Comparison of ENCODE assay signal across 21 mouse cellular contexts in the genomic region with DNA sequence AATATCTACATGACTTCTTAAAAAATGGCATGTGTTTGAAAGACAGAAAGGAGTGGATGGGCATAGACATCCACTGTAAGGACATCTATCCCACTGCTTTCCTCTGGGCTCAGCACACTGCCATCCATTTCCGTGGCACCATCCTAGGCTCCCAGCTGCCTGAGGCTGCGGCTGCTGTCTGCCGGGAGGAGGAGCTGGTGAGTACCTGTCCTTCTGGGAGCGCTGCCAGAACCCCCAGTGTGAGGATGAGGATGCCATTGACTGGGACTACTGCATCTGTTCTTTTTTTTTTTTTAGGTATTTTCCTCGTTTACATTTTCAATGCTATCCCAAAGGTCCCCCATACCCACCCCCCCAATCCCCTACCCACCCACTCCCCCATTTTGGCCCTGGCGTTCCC.
"Had no signal": no experiment of that assay in that cellular context is flagged by ENCODE, and none has a peak within 500 bp of the region (broad histone marks: within the 10 kb centered on the region; RNA-seq: fewer than 3 reads in every experiment).

No protein-coding gene starts in this region.

- H3K4me1 ChIP-seq: limb, embryonic 10.5 days; limb, embryonic 13.5 days; liver, embryonic 12.5 days; liver, embryonic 15.5 days; lung, embryonic 15.5 days; midbrain, embryonic 10.5 days; midbrain, embryonic 13.5 days; stomach, embryonic 15.5 days had no signal

- DNase-seq: kidney, adult 8-10 months; kidney, postnatal 10 days; kidney, postnatal 36 days; layer of hippocampus, postnatal 36 days; liver; lung, adult 18-20 months; lung, postnatal 10 days; lung, postnatal 36 days; right cerebral cortex, postnatal 14 days; right cerebral cortex, postnatal 4 days; thymus, postnatal 36 days had no signal

- H3K27ac ChIP-seq: kidney, embryonic 15.5 days; limb, embryonic 10.5 days; limb, embryonic 13.5 days; liver, embryonic 12.5 days; liver, embryonic 15.5 days; lung, embryonic 15.5 days; midbrain, embryonic 10.5 days; midbrain, embryonic 13.5 days; stomach, embryonic 15.5 days had no signal

- H3K9ac ChIP-seq: kidney, embryonic 15.5 days; limb, embryonic 13.5 days; liver, embryonic 12.5 days; liver, embryonic 15.5 days; lung, embryonic 15.5 days; midbrain, embryonic 13.5 days; stomach, embryonic 15.5 days had no signal

- H3K4me3 ChIP-seq: kidney, embryonic 15.5 days; limb, embryonic 10.5 days; limb, embryonic 13.5 days; liver, embryonic 12.5 days; liver, embryonic 15.5 days; lung, embryonic 15.5 days; midbrain, embryonic 10.5 days; midbrain, embryonic 13.5 days; stomach, embryonic 15.5 days had no signal

- H3K9me3 ChIP-seq: kidney, embryonic 15.5 days; limb, embryonic 10.5 days; liver, embryonic 12.5 days; liver, embryonic 15.5 days; lung, embryonic 15.5 days; midbrain, embryonic 10.5 days; midbrain, embryonic 13.5 days; stomach, embryonic 15.5 days had no signal

- H3K36me3 ChIP-seq: kidney, embryonic 15.5 days; limb, embryonic 10.5 days; limb, embryonic 13.5 days; liver, embryonic 12.5 days; liver, embryonic 15.5 days; lung, embryonic 15.5 days; midbrain, embryonic 10.5 days; midbrain, embryonic 13.5 days; stomach, embryonic 15.5 days had no signal

- H3K27me3 ChIP-seq: kidney, embryonic 15.5 days; limb, embryonic 13.5 days; liver, embryonic 12.5 days; liver, embryonic 15.5 days; lung, embryonic 15.5 days; megakaryocyte, embryonic 14.5 days; midbrain, embryonic 13.5 days; stomach, embryonic 15.5 days had no signal
